Mouse (Mus musculus) lung, adult 2 months (tissue): Measurements from ENCODE around the gene Gm17555.

Experiments used
- CTCF ChIP-seq: fragments of 200-500 bp; IDR thresholded peaks from 2 replicates; pipeline ENCODE4 v1.5.1; 2011; ENCODE audit warnings: mild to moderate bottlenecking, low read length, control low read depth; ENCODE audit not compliant: insufficient read depth
- POLR2A ChIP-seq: fragments of 200-500 bp; IDR thresholded peaks from 2 replicates; pipeline ENCODE4 v1.6.1; 2011; ENCODE audit warnings: low read depth, mild to moderate bottlenecking, control low read depth, low read length, borderline replicate concordance; ENCODE audit errors: extremely low read depth

GRCm38 (mm10) chr2:126236905-126237304 is 22.0 kb downstream of the Gm17555 start:
- no peak for TF ChIP-seq POLR2A
- TF ChIP-seq CTCF = no peak
